Mouse (Mus musculus): ENCODE results near the gene Lrba.
A peak's percentile ranks its signal among the peaks of the same experiment; 100 is the strongest.

Lrba gene

GRCm38 (mm10) chr3:86224564-86225421, at the start of gene Lrba:
Gene Lrba, plus strand, starts transcription at chr3:86224680.
- no peak for DNase-seq (ENCODE audit: low read depth)

GRCm38 (mm10) chr3:86179714-86180113, 44.8 kb upstream of the Lrba start:
- DNase-seq (ENCODE audit: low read depth) = no peak

GRCm38 (mm10) chr3:86181107-86181506, 43.4 kb upstream of the Lrba start:
- DNase-seq (ENCODE audit: low read depth) = no peak

- no peak for DNase-seq (ENCODE audit: low read depth)
These were observed 39.9 kb upstream of the Lrba start for GRCm38 (mm10) chr3:86184546-86184945.

GRCm38 (mm10) chr3:86187736-86188389, 36.6 kb upstream of the Lrba start:
- no peak for DNase-seq (ENCODE audit: low read depth)

GRCm38 (mm10) chr3:86195981-86196380, 28.5 kb upstream of the Lrba start:
- no peak for DNase-seq (ENCODE audit: low read depth)

GRCm38 (mm10) chr3:86196471-86196870, 28.0 kb upstream of the Lrba start:
- no peak for DNase-seq (ENCODE audit: low read depth)

GRCm38 (mm10) chr3:86201645-86202175, 22.8 kb upstream of the Lrba start:
- DNase-seq (ENCODE audit: low read depth) = no peak

GRCm38 (mm10) chr3:86202449-86202848, 22.0 kb upstream of the Lrba start:
- DNase-seq (ENCODE audit: low read depth) = no peak

GRCm38 (mm10) chr3:86204608-86205358, 19.7 kb upstream of the Lrba start:
- no peak for DNase-seq (ENCODE audit: low read depth)

- DNase-seq (ENCODE audit: low read depth) = no peak
These were observed 17.9 kb upstream of the Lrba start for GRCm38 (mm10) chr3:86206556-86206955.

- no peak for DNase-seq (ENCODE audit: low read depth)
These were observed 14.1 kb upstream of the Lrba start for GRCm38 (mm10) chr3:86210267-86210939.

GRCm38 (mm10) chr3:86210959-86211358, 13.5 kb upstream of the Lrba start:
- no peak for DNase-seq (ENCODE audit: low read depth)

- no peak for DNase-seq (ENCODE audit: low read depth)
These were observed 10.2 kb upstream of the Lrba start for GRCm38 (mm10) chr3:86214248-86214647.

- peak; percentile 27 for DNase-seq (ENCODE audit: low read depth)
These were observed 706 bp upstream of the Lrba start for GRCm38 (mm10) chr3:86223634-86224313.

- DNase-seq (ENCODE audit: low read depth) = no peak
These were observed 241 bp upstream of the Lrba start for GRCm38 (mm10) chr3:86224314-86224563.

GRCm38 (mm10) chr3:86231532-86232086, 7.1 kb downstream of the Lrba start:
- no peak for DNase-seq (ENCODE audit: low read depth)

- DNase-seq (ENCODE audit: low read depth) = no peak
These were observed 22.7 kb downstream of the Lrba start for GRCm38 (mm10) chr3:86247193-86247592.

GRCm38 (mm10) chr3:86251212-86251611, 26.7 kb downstream of the Lrba start:
- no peak for DNase-seq (ENCODE audit: low read depth)

- DNase-seq (ENCODE audit: low read depth) = no peak
These were observed 28.1 kb downstream of the Lrba start for GRCm38 (mm10) chr3:86252588-86252987.

GRCm38 (mm10) chr3:86253071-86253470, 28.6 kb downstream of the Lrba start:
- DNase-seq (ENCODE audit: low read depth) = no peak

All from fibroblast of lung, adult 2 months (primary cell).